Mouse (Mus musculus) hindbrain, embryonic 16.5 days (tissue): ENCODE results near the gene Col6a2. TPM values are rescaled to one million over a fixed set of nuclear protein-coding genes. Genes with fewer than 3 reads are reported as not detected.

ENCODE experiments used
- ATAC-seq: fragments of 200-750 bp; cut with Nextera tagmentation; 2 replicates; pipeline ENCODE4 v1.8.0; 2017; ENCODE audit warnings: moderate TSS enrichment, moderate library complexity
- H3K27ac ChIP-seq: fragments of 300-500 bp; sonication (generic); 2 replicates; pipeline ENCODE4 v1.5.1; 2014; ENCODE audit warnings: low read depth, mild to moderate bottlenecking, control low read depth, low read length, moderate library complexity
- H3K27me3 ChIP-seq: fragments of 300-500 bp; sonication (generic); replicated peaks from 2 replicates; pipeline ENCODE4 v1.6.1; 2014; ENCODE audit warnings: low read length; ENCODE audit not compliant: control insufficient read depth, insufficient read depth
- H3K36me3 ChIP-seq: fragments of 300-500 bp; sonication (generic); 2 replicates; pipeline ENCODE4 v1.6.1; 2014; ENCODE audit warnings: mild to moderate bottlenecking, low read length, moderate library complexity, mixed read lengths; ENCODE audit not compliant: control insufficient read depth, insufficient read depth
- H3K4me1 ChIP-seq: fragments of 300-500 bp; sonication (generic); 2 replicates; pipeline ENCODE4 v1.6.1; 2014; ENCODE audit warnings: low read depth, low read length; ENCODE audit not compliant: control insufficient read depth, insufficient read depth
- H3K4me2 ChIP-seq: fragments of 300-500 bp; sonication (generic); 2 replicates; pipeline ENCODE4 v1.6.1; 2014; ENCODE audit warnings: mild to moderate bottlenecking, low read length, control low read depth, moderate library complexity
- H3K4me3 ChIP-seq: fragments of 300-500 bp; sonication (generic); 2 replicates; pipeline ENCODE4 v1.5.1; 2014; ENCODE audit warnings: mild to moderate bottlenecking, low read length, control low read depth, moderate library complexity
- H3K9ac ChIP-seq: fragments of 300-500 bp; sonication (generic); 2 replicates; pipeline ENCODE4 v1.6.1; 2014; ENCODE audit warnings: low read depth, mild to moderate bottlenecking, control low read depth, low read length, moderate library complexity
- H3K9me3 ChIP-seq: fragments of 300-500 bp; sonication (generic); 2 replicates; pipeline ENCODE4 v1.6.1; 2014; ENCODE audit warnings: mild to moderate bottlenecking, low read length, moderate library complexity; ENCODE audit not compliant: control insufficient read depth
- WGBS: fragments of 180-500 bp; shearing (Covaris S2); extraction: QIAGEN DNeasy Blood & Tissue Kit; methylation state at CpG from one replicate; pipeline ENCODE4 v1.1.7; 2014; 5-methylcytosine and 5-hydroxymethylcytosine counted together
- polyA plus RNA-seq: library from polyadenylated mRNA; unstranded; fragments of >200 nt; fragmentation: Nextera tagmentation; extraction: Ambion mirVana; gene quantifications from 2 replicates; pipeline ENCODE4 v1.2.1, GENCODE M21; 2015

Gene Col6a2
- polyA plus RNA-seq, 1 experiment from 2014 or later, result 20.0 TPM

DNA sequence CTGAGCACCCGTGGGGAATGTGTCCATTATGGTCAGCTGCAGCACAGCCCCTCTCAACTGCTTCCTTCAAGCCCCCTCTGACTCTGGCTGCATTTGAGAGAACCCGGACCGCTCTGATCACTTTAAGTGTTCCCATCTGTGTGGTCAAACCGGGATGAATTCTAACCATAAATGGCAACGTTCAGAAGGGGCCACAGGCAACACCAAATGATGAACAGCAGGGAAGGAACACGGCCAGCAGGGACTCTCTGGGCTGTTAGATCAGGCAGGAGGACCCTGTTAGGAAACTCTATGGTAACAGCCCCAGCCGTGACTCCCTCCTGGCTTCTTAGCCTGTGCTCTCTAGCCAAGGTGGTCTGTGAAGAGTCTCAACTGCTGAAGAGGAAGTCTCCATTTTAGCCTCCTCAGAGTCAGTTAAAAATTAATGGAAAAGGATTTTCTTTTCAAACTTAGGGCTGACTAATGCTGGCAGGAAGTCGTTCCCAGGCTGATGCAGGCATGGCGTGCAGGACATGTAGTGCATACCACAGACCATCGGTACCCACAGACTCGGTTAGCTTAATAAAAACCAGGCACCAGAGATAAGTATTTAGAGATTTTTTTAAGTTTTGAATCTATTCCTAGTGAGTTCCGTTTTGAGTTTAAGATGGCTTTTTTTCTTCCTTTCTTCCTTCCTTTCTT is 27.4 kb upstream of the Col6a2 start:
- Histone ChIP-seq H3K4me2 (no peak overlapping the region), H3K9me3 (no peaks in the 10 kb centered on the region), H3K36me3 (no peaks in the 10 kb centered on the region), H3K4me1 (no peaks in the 10 kb centered on the region), H3K27ac (no peak overlapping the region), H3K27me3 (no peaks in the 10 kb centered on the region), H3K9ac (no peak overlapping the region), H3K4me3 (no peak overlapping the region)
- WGBS, result 76% methylated on average over 12 of the region's 12 CpGs
- no peak for ATAC-seq

DNA sequence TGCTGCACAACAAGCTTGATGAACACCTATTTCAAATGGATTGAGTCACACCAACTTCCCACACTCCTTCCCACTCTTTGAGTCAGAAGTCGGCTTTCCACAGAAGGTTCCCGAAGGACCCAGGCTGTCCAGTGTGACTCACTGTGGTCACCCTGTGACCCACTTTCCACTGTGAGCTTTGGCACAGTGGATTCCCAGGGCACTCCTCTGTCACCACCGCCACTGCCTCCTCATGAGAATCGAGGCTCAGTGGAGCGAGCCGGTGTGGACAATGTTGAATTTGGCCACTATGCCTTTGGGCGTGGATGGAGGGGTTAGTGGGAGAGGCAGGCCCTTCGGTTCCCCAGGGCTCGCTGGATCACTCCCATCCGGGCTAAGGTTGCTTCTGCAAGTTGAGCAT is 25.3 kb upstream of the Col6a2 start:
- H3K27me3 ChIP-seq, result no peaks in the 10 kb centered on the region
- H3K9ac ChIP-seq, result no peak overlapping the region
- H3K4me2 ChIP-seq, result no peak overlapping the region
- ATAC-seq, result no peak
- no peaks in the 10 kb centered on the region for H3K9me3 ChIP-seq
- H3K36me3 ChIP-seq, result no peaks in the 10 kb centered on the region
- no peaks in the 10 kb centered on the region for H3K4me1 ChIP-seq
- no peak overlapping the region for H3K27ac ChIP-seq
- WGBS, result 89% methylated on average over 10 of the region's 10 CpGs
- no peak overlapping the region for H3K4me3 ChIP-seq

DNA sequence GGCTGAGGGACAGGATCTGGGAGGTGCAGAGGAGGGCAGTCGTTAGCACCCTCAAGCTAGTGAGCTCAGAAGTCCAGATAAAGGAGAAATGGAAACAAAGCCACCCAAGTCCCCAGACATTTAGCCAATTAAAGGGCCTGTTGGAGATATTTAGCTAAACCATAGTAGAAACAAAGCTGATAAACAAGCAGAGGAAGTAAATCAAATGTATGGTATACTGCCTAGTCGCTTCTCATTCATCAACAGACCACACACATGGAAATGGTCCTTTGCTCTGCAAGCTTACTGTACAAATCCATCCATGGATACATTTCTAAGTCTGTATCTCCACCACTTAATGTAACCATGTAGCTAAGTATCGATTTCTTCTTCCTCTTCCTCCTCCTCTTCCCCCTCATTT is 24.0 kb upstream of the Col6a2 start:
- Histone ChIP-seq H3K4me1 (no peaks in the 10 kb centered on the region), H3K4me3 (no peak overlapping the region), H3K9me3 (no peaks in the 10 kb centered on the region), H3K36me3 (no peaks in the 10 kb centered on the region), H3K27ac (no peak overlapping the region), H3K9ac (no peak overlapping the region), H3K27me3 (no peaks in the 10 kb centered on the region), H3K4me2 (no peak overlapping the region)
- 80% methylated on average over 3 of the region's 3 CpGs for WGBS
- ATAC-seq, result no peak

DNA sequence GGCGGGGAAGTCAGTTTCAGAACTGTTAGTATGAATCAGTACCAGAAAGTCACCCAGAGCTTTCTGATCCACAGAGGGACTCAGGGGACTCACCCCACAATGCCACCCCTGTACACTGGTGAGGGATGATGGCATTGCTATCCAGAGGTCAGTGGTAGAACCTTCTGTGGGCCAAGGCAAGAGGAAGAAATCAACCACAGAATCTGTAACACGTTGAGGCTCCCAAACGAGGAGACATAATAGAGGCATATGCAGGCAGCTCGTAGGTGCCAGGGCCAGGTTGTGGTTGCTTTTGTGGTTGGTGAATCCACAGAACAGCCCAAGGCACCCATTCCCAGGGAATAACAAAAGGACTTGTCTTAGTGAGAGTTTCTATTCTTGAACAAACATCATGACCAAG is 22.3 kb upstream of the Col6a2 start:
- 96% methylated on average over 4 of the region's 4 CpGs for whole genome bisulfite sequencing
- no peak for ATAC-seq
- no peaks in the 10 kb centered on the region for H3K27me3 ChIP-seq

DNA sequence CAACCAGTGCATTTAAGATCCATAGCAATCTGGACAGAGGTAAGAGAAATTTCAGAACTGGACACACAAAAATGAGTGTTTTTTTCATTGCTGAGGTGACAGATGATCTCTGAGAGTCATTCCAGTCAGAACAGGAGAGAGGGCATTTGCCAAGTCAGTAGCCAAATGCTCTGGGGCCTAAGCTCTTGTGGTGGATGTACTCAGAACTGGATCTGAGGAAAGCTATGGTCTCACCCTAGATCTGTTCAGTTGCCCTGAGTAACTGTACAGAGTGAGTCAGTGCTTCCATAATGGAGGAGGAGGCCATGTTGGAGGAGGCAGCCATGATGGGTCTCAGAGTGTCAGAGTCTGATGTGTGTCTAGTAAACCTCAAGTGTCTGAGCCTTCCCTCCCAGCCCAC is 21.6 kb upstream of the Col6a2 start:
- ATAC-seq, result no peak
- Histone ChIP-seq H3K4me3 (no peak overlapping the region), H3K9ac (no peak overlapping the region), H3K4me2 (no peak overlapping the region), H3K27ac (no peak overlapping the region), H3K27me3 (no peaks in the 10 kb centered on the region), H3K4me1 (no peaks in the 10 kb centered on the region), H3K9me3 (no peaks in the 10 kb centered on the region), H3K36me3 (no peaks in the 10 kb centered on the region)

More for the DNA sequence above, 22.3 kb upstream of the Col6a2 start:
- Histone ChIP-seq H3K27ac (no peak overlapping the region), H3K36me3 (no peaks in the 10 kb centered on the region), H3K9me3 (no peaks in the 10 kb centered on the region), H3K4me1 (no peaks in the 10 kb centered on the region), H3K4me3 (no peak overlapping the region), H3K9ac (no peak overlapping the region), H3K4me2 (no peak overlapping the region)

DNA sequence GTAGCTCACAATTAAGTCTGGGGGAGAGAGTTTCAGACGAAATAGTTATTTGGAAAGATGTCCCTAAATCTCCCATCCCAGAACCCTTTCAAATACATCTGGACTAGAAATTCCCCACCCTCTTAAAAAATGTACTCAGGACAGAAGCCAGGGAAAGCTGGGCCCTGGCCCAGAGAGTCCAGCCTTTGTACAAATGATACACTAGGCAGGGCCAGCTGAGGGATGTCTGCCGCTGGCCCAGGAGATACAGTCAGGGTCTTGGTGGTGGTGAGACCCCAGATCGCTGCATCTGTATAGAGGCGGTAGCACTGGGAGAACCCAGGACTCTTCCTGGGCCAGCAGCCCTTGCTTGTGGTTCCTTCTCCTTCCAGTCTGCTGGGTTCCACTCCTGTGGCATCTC is 20.6 kb upstream of the Col6a2 start:
- no peak overlapping the region for H3K4me3 ChIP-seq
- no peak overlapping the region for H3K9ac ChIP-seq
- ATAC-seq, result no peak
- no peaks in the 10 kb centered on the region for H3K36me3 ChIP-seq
- H3K9me3 ChIP-seq, result no peaks in the 10 kb centered on the region
- H3K27ac ChIP-seq, result no peak overlapping the region
- no peaks in the 10 kb centered on the region for H3K27me3 ChIP-seq
- WGBS, result 88% methylated on average over 4 of the region's 4 CpGs
- no peaks in the 10 kb centered on the region for H3K4me1 ChIP-seq
- H3K4me2 ChIP-seq, result no peak overlapping the region

DNA sequence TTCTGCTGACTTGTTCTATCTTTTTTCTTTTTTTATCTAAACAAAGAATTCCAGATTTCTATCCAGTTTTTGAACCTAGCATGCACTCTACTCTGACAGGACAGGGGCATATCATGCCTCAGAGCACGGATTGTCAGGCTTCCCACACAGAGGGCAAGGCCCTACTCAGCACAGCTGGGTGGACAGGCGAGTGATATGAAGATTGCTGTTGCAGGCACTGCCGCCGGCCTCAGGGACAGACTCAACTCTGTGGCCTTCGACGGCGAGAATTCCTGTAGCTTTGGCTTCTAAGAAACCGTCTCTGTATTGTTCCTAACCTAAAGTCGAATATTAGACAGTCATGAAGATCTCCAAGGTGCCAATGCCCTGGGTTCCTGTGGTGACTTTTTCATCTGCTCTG is 20.0 kb upstream of the Col6a2 start:
- Histone ChIP-seq H3K4me3 (no peak overlapping the region), H3K9me3 (no peaks in the 10 kb centered on the region), H3K36me3 (no peaks in the 10 kb centered on the region), H3K9ac (no peak overlapping the region), H3K27me3 (no peaks in the 10 kb centered on the region), H3K27ac (no peak overlapping the region), H3K4me2 (no peak overlapping the region), H3K4me1 (no peaks in the 10 kb centered on the region)
- ATAC-seq, result no peak
- WGBS, result 70% methylated on average over 9 of the region's 9 CpGs

DNA sequence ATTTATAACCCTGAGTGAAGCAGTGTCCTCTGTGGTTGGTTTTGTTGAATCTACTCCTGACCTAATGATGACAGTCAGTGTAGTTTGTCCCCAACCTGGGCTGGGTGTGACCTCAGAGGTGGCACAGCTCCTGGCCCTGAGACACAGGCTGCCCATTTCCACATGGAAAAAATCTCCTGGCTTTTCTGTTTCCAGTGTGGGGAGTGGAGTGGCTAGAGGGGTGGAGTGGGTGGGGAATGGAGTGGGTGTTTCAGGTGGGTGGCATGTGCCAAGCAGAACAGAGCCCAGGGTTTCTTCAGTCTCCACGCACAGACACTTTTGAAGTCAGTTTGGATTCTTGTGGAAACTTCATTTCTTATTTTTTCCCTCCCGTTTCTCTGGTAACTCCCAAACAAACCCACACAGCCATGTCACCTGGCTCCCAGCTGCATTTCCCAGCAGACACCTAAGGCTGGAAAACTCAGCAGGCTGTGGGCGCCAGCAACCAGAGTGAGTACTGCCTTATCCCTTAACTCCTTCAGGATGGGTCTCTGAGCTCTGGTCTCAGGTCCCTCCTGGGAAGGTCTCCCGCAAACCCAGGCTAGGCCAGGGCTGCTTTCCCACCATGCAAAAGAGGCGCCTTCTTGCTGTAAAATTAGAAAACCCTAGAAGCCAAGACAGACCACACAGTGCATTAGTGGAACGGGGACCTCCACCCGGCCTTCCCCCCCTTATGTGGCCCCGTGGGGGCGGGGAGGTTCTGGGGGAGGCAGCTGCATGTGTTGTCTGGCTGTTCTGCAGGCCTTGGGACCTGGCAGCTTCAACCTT is 19.4 kb upstream of the Col6a2 start:
- H3K4me2 ChIP-seq, result no peak overlapping the region
- no peaks in the 10 kb centered on the region for H3K4me1 ChIP-seq
- no peak overlapping the region for H3K27ac ChIP-seq
- H3K9ac ChIP-seq, result no peak overlapping the region
- 76% methylated on average over 9 of the region's 9 CpGs for WGBS
- no peaks in the 10 kb centered on the region for H3K27me3 ChIP-seq
- no peaks in the 10 kb centered on the region for H3K36me3 ChIP-seq
- no peak for ATAC-seq
- no peak overlapping the region for H3K4me3 ChIP-seq
- no peaks in the 10 kb centered on the region for H3K9me3 ChIP-seq

DNA sequence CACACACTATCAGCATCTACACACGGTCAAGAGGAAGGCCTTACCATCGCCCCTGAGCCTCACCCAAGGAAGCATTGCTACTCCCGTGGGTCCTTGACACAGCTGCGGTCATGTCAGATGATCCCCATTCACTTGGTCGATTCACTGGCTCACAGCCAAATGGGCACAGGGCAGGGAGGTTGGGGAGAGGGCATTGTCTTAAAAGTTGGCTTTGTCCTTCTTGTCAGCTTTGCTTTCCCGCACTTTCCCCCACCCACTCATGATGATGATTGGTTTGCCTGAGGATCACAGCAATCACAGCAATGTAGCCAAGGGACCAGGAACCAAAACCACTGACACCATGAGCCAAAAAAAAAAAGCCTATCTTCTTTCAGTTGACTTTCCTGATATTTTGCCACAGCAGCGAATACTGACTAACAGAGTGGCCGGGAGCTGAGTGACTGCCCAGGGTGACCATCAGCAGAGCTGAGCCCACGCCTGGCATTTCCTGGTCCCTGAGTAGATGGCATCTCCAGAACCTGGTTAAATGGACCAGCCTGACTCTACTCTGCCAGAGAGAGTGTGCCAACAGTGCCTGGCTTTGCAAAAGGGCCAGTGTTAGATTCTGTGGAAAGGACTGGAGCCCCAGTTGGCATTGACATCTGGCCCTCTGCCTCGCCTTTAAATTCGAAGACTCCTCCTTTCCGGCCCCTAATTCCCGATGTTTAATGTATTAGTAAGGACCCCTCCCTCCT is 18.6 kb upstream of the Col6a2 start:
- Histone ChIP-seq H3K27me3 (no peaks in the 10 kb centered on the region), H3K9ac (no peak overlapping the region), H3K4me3 (no peak overlapping the region), H3K4me2 (no peak overlapping the region), H3K9me3 (no peaks in the 10 kb centered on the region), H3K4me1 (no peaks in the 10 kb centered on the region), H3K36me3 (no peaks in the 10 kb centered on the region), H3K27ac (no peak overlapping the region)
- 84% methylated on average over 13 of the region's 13 CpGs for WGBS
- ATAC-seq, result no peak
